Mouse (Mus musculus) large intestine, adult 2 months (tissue): Measurements from ENCODE around the gene Prdm11. TPM values are rescaled to one million over a fixed set of nuclear protein-coding genes. Genes with fewer than 3 reads are reported as not detected.

Source experiments
- DNase-seq: peaks from one replicate; pipeline ENCODE4 v3.0.0-alpha.2; 2012; ENCODE audit warnings: low read depth, low spot score
- WGBS: fragments of 180-500 bp; shearing (Covaris S2); methylation state at CpG from one replicate; pipeline ENCODE4 v1.1.7; 2018; 5-methylcytosine and 5-hydroxymethylcytosine counted together
- polyA plus RNA-seq: library from polyadenylated mRNA; depleted of rRNA; stranded (reverse); fragments of >200 nt; gene quantifications from 2 replicates; pipeline ENCODE4 v1.2.3, GENCODE M21; 2012; rRNA removed

Prdm11 gene
- polyA plus RNA-seq, 1 experiment, result 2.3 TPM

DNA sequence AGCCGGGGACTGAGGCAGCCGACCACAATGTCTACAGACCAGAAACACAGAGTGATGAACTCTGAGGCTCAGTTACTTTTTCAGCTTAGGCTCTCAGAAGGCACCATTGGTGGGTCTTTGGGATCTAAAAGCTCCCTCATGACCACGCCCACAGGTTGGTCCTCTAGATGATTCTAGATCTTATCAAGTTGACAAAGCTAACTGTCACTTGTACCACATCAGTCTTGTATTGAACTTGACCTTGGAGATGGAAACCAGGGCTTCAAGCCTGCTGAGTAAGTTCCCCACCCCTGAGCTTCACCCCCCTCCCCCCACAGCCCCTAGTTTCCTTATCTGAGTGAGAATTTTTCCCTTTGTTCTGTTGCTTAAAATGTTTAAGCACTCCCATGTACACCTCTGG, 101.6 kb downstream of the Prdm11 start:
- WGBS, result 90% methylated on average over 3 of the region's 3 CpGs
- no peak for DNase-seq

- DNase-seq, result no peak
- WGBS, result 85% methylated on average over 3 of the region's 3 CpGs
These were observed 102.6 kb downstream of the Prdm11 start for GRCm38 (mm10) chr2:92943406-92943805.

- no peak for DNase-seq
- 76% methylated on average over 3 of the region's 3 CpGs for WGBS
These were observed 104.5 kb downstream of the Prdm11 start for GRCm38 (mm10) chr2:92941463-92941862.

GRCm38 (mm10) chr2:92940963-92941362, 105.0 kb downstream of the Prdm11 start:
- 91% methylated on average over 9 of the region's 9 CpGs for WGBS
- DNase-seq, result no peak

- WGBS, result 88% methylated on average over 7 of the region's 7 CpGs
- DNase-seq, result no peak
These were observed 107.1 kb downstream of the Prdm11 start for GRCm38 (mm10) chr2:92938827-92939226.

GRCm38 (mm10) chr2:92938063-92938462, 107.9 kb downstream of the Prdm11 start:
- no peak for DNase-seq
- 85% methylated on average over 5 of the region's 5 CpGs for WGBS

DNA sequence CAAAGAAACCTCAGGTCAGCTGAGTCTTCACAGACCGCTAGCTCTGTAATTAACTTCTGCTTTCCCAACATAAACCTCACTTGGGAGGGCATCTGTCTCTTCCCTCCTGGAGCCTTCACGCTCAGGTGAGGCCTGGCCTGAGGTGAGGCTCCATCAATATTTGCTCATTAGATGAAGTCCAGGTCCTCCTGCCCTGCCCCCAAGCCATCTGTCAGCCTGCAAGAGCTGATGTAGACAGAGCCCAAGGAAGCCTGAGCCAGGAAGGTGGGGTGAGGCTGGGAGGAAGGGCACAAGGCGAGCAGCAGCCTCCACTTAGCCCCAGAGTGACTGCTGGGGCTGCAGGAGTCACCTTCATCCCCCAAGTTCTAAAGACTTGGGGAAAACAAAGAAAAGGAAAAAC, 110.5 kb downstream of the Prdm11 start:
- 58% methylated on average over 3 of the region's 3 CpGs for WGBS
- DNase-seq, result peak; percentile 13

DNA sequence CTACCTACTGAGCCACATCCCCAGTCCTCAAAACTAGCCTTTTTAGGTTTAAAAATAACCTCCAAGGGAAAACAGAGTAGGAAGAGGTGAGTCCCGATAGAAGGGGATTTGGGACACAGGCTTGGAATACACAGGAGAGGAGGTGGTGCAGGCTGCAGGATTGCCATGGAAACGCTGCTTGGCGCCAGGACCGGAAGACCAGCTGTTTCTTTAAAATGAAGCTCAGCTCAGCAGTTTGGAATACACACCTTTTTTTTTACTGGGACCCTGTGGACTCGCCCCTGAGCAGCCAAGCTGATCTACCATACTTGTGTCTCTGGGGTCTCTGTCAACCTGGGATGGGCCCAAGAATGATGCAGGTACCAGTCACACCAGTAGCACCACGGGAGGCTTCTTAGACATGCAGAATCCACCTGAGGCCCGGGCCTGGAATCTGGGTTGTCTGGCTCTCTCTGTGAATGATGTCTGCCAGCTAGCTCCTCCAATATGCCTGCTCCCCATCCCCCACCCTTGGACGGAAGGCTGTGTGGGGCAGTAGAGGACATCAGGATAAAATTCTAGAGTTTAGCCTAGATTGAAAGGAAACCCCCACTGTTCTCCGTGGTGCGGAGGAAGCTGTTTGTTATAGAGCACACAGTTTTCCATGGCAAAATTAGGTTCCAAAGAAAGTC, 111.5 kb downstream of the Prdm11 start:
- 31% methylated on average over 10 of the region's 10 CpGs for WGBS
- DNase-seq, result no peak

- WGBS, result 83% methylated on average over 6 of the region's 6 CpGs
- no peak for DNase-seq
These were observed 112.6 kb downstream of the Prdm11 start for GRCm38 (mm10) chr2:92933379-92933778.

- DNase-seq, result no peak
- WGBS, result 43% methylated on average over 7 of the region's 7 CpGs
These were observed 114.9 kb downstream of the Prdm11 start for GRCm38 (mm10) chr2:92931061-92931460.

DNA sequence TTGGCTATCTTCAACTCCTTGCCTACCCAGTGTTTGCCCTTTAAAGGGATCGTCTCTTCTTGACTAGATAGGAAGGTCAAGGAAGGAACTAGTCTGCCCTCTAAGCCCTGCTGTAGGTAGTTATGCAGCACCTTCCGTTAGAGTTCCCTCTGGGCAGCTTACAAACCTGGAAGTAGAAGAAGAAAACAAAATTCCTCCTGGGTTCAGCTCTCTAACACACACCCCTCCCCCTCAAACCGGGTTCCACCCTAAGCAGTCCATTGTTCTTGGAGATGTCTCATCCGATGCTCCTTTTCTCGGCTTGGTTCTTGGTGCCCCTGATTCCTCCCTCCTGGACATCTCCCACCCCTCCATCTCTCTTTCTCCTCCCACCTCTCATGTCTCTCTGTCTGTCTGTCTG, 116.3 kb downstream of the Prdm11 start:
- WGBS, result 69% methylated on average over 5 of the region's 5 CpGs
- DNase-seq, result no peak

- WGBS, result 76% methylated on average over 6 of the region's 6 CpGs
- DNase-seq, result no peak
These were observed 121.2 kb downstream of the Prdm11 start for GRCm38 (mm10) chr2:92924677-92925259.

GRCm38 (mm10) chr2:92920709-92921108, 125.3 kb downstream of the Prdm11 start:
- WGBS, result 80% methylated on average over 4 of the region's 4 CpGs
- no peak for DNase-seq

DNA sequence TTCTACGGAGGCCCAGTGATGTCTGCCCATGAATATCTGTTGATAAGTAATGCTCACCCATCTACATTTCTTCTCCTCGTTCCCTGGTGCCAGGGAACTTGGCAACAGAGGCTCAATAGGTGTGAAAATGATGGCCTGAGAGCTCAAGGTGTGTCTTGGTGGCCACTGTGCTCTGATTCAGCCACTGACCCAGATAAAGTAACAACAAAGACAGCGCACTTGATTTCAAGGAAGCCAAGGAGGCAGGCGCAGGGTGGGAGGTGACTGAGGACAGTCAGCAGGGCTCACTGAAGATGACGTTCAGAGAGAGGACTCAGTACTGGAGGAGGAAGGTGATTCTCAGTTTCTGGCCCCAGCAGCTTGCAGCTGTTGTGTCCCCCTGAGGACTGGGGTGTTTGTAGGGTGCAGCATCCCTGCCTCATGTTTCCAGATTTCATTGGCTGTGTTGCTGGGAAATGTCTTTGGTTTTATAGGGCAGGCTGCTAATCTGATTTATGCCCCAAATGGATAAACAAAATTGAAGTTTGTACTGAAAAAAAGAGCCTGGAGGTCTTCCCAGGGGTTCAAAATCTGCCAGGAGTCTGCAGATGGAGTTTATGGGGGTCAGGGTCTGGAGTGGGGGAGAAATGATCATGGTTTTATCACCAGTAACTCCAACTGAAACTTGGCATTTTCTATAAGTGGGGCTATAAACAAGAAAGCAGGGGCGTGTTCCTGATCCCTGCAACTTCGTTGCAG, 128.4 kb downstream of the Prdm11 start:
- DNase-seq, result no peak
- 33% methylated on average over 7 of the region's 7 CpGs for WGBS

DNA sequence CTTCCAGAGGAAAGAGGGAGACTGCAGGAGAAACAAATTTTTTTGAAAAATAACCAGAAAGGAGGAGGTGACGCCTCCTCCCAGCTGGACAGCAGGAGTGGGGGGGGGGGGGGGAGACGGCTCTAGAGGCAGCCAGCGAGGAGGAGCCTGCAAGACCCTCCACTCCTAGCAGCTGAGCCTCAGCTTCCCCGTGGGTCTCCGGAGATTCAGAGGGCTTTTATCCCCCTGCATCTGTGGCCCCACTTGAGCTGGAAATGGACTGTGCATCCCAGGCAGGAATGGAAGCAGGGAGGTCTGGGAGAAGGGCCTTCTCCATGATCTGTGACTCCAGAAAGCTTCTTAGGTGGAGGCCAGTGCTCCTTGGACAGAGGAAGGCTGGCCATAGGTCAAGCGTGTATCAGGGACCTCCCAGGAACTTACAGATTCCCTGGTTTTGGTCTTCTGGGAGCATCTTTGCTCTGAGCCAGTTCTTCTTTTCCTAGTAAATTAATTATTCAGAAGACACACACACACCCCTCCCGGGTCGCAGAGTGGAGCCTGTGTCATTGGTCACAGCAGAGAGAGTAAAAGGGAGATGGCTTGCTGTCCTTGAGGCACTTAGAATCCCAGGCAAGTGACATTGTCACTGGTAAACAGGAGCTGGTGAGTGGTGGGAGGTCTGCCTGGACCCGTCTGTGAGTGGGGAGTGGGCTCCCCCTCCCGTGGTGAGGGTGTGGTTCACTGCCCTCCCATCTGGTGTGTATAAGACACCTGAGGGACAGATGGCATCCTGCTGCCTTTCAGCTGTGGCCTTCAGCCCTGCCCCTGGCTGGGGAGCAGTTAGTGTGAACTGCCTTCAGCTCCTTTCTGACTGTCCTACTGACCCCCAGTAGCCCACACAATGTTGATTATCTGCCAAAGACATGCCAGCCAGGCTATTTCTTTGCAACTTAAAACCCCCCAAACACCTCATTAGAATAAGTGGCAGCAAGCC, 130.0 kb downstream of the Prdm11 start:
- no peak for DNase-seq
- 28% methylated on average over 9 of the region's 10 CpGs for WGBS

Other genes with a start within 250 kb of the Prdm11 start
- gene Syt13, start 131.1 kb downstream of the Prdm11 start, polyA plus RNA-seq, result 2.7 and 3.1 TPM in 2 replicates
- gene Trp53i11, start 141.4 kb upstream of the Prdm11 start, polyA plus RNA-seq, result 69.6 and 92.8 TPM in 2 replicates